Comparison of ENCODE assay signal across 8 mouse cellular contexts in the genomic region with DNA sequence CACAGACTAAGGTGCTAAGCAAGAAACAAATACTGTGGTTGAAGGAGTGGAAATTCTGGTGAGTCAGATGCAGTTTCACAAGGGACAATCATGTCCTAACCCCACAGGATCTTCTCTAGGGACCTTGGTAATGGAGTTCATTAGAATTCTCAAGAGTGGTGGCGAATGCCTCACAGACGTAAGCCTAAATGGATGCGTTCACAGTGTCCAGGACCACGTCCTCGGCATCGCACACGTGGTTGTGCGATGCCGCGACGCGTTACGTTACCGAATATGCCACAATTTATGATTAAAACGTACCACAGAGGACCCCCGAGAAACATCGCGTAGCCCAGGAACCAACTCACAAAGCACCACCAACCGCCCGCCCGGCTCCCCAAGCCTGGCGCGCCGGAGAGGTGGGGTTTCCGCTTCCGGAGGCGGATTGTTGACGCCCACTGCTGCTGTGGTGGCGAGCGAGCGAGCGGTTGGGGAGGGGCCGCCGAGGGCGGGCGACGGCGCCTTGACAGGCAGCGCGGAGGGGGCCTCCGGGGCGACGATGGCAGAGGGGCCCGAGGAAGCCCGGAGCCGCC. TPM values are rescaled to one million over a fixed set of nuclear protein-coding genes. Genes with fewer than 3 reads are reported as not detected.
A peak's percentile ranks its signal among the peaks of the same experiment; 100 is the strongest.
DNase-seq lines count a peak whose midpoint lies in the region; ATAC-seq and TF ChIP-seq lines count a peak whose summit lies in the region.

Fam8a1 (plus strand) TSS at position 475 of the 572 bp plus-strand sequence.

- H3K9ac ChIP-seq in forebrain, embryonic 15.5 days (replicated peaks) = peak within 1 kb of the TSS; percentile 88

- peaks cover 29% of the 10 kb centered on the region for H3K36me3 ChIP-seq in forebrain, embryonic 15.5 days

- ATAC-seq in forebrain, embryonic 15.5 days (replicated peaks) = peak; percentile 96
- peak; percentile 98 for ATAC-seq in neutrophil, adult 5-6 weeks (ENCODE audit: extremely low read depth, insufficient number of reproducible peaks, low FRiP score, poor library complexity, severe bottlenecking)

- peak within 1 kb of the TSS; percentile 72 for H3K4me2 ChIP-seq in forebrain, embryonic 15.5 days (replicated peaks)

- peak; percentile 84 for DNase-seq in ES-CJ7 (ENCODE audit: low read depth, low spot score)
- DNase-seq in cerebellum, adult 11 months = peak; percentile 87
- DNase-seq in heart, postnatal 25 days (ENCODE audit: low spot score) = peak; percentile 81
- DNase-seq in layer of hippocampus, adult 18-20 months (ENCODE audit: low spot score in 2 of 2) = peak; percentile 87 to 92
- DNase-seq in lung, adult 2 months = peak; percentile 93
- DNase-seq in thymus, adult 18-20 months = peak; percentile 79 to 82

- 0 out of 2 replicates have a peak, but pooled peaks cover 2% of the 10 kb centered on the region for H3K27me3 ChIP-seq in forebrain, embryonic 15.5 days

- intact Hi-C loops in heart, postnatal 25 days (cut with DNase I) = no loop called here

- peaks cover 21% of the 10 kb centered on the region for H3K4me1 ChIP-seq in forebrain, embryonic 15.5 days
- H3K4me1 ChIP-seq in lung, adult 2 months (ENCODE audit: control insufficient read depth, insufficient read depth, low read length) = 0 out of 2 replicates have a peak, but pooled peaks cover 3% of the 10 kb centered on the region

- TF ChIP-seq POLR2A in lung, adult 2 months (IDR thresholded peaks at IDR 0.05; ENCODE audit: borderline replicate concordance, extremely low read depth, low read depth, low read length) = peak; percentile 63; the same call in 1 of the 2 replicates

- TF ChIP-seq CTCF in lung, adult 2 months (IDR thresholded peaks at IDR 0.05; ENCODE audit: insufficient read depth, low read length) = no peak

- H3K27ac ChIP-seq in forebrain, embryonic 15.5 days (replicated peaks) = peak within 1 kb of the TSS; percentile 90

- H3K9me3 ChIP-seq in forebrain, embryonic 15.5 days = no peaks in the 10 kb centered on the region

- WGBS in forebrain, embryonic 15.5 days = under 1% methylated on average over 46 of the region's 46 CpGs
- WGBS in lung, adult 2 months = under 1% methylated on average over 46 of the region's 46 CpGs

- peak within 1 kb of the TSS; percentile 95 for H3K4me3 ChIP-seq in forebrain, embryonic 15.5 days
- peak within 1 kb of the TSS; percentile 87 for H3K4me3 ChIP-seq in lung, adult 2 months (replicated peaks; ENCODE audit: extremely low read depth, low read depth, low read length)

RNA-seq across cellular contexts. Expression of gene Fam8a1, which starts in this region (rescaled TPM):
- 21.2 and 24.6 TPM in 2 replicates for polyA plus RNA-seq in forebrain, embryonic 15.5 days (2015; fragmentation: Nextera tagmentation; extraction: Ambion mirVana)
- total RNA-seq in heart, postnatal 25 days (2021) = 10 to 100 TPM; 31.0 to 37.0 TPM
- 10 to 100 TPM; 84.7 to 86.4 TPM for total RNA-seq in layer of hippocampus, adult 18-20 months (2021)
- 16.9 and 23.4 TPM in 2 replicates for polyA plus RNA-seq in lung, adult 2 months (2012; rRNA removed)
- 25.7 and 29.1 TPM in 2 replicates for total RNA-seq in neutrophil, adult 5-6 weeks (2017)

Comparison
In these comparisons a context has a peak if more than half of its experiments do, and no peak if none do; other contexts are left out.
1. Peak in every context shown above with its lines: DNase-seq, ATAC-seq, H3K4me3 ChIP-seq and H3K27ac ChIP-seq.